Mouse (Mus musculus) lung, postnatal 36 days (tissue): ENCODE measurements around the gene Naxe.
A peak's percentile ranks its signal among the peaks of the same experiment; 100 is the strongest.

Source experiments
- DNase-seq: peaks from one replicate; pipeline ENCODE4 v3.0.0; 2022; ENCODE audit warnings: mixed read lengths

Naxe gene

DNA sequence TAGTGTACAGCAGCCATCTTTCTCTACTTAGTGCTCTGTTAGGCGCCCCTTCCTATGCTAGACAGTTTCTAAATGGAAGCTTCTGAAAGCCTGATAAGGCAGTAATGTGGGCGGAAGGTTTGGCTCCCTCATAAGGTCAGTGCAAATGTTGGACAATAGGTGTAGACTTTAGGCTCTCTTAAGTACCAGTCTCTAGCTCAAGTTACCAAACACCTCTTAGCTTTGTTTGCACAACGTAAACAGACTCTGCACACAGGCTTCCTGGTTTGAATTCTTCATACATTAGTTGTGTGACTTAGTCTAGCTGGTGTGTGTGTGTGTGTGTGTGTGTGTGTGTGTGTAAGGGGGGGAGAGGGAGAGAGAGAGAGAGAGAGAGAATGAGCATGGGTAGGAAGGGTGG, 8.8 kb downstream of the Naxe start:
- DNase-seq, result peak; percentile 76

DNA sequence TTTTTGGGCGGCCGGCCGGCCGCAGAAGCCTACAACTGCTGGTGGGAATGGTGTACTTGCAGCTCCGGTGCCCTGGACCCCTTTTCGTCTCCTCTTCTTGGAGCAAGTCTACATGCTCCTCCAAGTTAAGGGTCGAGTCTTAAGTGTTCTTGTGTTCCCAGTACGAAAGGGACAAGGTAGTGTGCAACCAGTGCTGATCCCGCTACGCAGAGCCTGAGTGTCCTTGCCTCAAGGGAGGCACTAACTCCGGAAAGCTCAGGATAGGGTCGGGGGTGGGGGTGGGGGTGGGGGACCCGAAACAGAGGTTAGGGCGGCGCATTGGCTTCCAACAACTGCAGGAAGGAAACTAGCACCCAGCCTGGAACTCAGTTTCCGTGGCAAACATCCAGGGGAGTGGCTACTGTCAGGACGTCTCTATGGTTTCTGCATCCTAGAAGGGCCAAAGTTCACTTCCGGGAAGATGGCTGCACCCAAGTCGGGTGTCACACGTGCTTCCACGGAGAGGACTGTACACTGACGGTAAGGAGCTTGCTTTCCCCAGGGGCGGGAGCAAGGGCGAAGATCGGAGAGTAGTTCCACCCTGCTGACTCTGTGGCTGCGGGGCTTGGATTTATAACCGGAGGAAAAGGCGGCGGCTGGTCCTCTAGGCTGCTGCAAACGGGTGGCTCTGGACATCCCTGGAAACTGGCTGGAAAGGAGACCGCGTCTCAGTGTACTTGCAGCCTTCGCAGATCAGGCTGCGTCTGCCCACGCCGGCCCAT, 15.5 kb downstream of the Naxe start, which contains the start of gene Gpatch4:
Gene Gpatch4, plus strand, starts transcription at position 448 of the 761 bp plus-strand sequence.
- DNase-seq, result peak; percentile 98

DNA sequence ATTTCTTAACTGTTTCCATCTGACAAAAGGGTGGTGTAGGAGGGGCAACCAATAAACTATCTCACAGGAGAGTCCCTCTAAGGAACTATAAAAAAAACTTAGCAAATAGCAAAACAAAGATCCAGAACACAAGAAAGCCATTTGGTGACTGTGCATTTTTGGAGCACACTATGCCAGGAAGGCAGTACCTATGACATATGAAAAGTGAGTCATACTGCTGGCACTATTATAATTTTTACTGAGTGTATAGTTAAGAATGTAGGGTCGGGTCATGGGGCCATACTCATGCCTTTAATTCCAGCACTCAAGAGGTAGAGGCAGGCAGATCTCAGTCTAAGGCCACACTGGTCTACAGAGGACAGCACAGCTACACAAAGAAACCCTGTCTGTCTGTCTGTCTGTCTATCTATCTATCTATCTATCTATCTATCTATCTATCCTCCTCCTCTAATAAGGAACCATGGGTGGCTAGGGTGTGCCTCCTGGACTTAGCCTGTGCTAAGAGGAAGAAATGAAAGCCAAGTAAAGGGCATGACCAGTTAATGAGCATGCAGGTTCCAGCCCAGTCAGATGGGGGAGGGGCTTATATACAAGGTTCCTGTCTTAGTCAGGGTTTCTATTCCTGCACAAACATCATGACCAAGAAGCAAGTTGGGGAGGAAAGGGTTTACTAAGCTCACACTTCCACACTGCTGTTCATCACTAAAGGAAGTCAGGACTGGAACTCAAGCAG, 22.6 kb downstream of the Naxe start:
- DNase-seq, result no peak

DNA sequence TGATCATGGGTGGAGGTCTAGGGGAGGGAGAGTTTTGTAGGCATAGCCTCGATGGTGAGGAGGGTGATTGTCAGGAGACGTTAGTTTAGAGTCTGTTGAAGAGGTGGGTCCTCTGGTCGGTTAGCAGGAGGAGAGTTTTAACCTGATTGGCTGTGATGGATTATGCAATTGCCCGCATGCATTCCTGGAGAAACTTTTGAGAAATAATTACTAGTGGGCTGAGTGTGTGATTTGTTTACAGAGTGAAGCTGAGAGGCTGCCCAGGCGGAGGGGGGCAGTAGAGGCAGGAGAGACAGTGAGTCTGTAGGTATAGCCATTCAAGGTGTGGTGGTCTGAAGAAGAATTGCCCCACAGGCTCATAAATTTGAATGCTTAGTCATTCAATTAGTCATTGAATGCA, 24.8 kb downstream of the Naxe start:
- DNase-seq, result peak; percentile 74

DNA sequence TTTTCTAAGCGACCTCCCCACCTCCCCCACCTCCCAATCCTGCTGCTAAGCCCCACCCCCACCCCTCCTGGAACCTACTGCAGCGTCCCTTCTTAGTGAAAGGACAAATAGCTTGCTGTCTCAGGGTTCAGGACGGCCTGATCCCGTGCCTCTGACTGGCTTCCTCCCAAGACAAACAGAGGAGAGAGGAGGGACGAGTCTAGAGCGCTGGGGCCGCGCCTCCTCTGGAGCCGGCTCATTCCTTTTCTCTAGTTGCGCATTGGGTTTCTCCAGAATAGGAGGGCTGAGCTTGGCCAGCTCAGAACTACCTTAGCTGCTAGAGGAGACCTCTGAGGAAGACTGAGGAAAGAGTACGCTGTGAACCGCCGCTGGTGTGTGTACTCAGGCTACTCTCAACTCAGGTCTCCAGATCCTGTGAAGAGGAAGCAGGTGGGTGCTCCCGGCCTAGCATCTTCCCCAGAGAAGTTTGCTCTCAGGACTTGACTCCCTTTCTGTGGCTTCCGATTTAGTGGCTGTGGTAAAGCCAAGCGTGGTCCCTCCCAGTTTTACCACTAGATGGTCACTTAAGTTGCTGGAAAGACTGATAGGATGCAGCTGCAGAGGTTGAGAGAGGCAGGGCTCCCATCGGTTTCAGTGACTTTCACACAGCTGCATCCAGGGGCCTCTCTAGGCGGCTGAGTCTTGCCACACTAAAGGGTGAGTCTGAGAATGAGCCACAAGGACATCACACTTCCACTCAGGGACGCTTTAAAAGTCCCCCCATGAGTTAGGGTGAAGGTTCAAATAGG, 27.5 kb downstream of the Naxe start:
- peak; percentile 87 for DNase-seq

DNA sequence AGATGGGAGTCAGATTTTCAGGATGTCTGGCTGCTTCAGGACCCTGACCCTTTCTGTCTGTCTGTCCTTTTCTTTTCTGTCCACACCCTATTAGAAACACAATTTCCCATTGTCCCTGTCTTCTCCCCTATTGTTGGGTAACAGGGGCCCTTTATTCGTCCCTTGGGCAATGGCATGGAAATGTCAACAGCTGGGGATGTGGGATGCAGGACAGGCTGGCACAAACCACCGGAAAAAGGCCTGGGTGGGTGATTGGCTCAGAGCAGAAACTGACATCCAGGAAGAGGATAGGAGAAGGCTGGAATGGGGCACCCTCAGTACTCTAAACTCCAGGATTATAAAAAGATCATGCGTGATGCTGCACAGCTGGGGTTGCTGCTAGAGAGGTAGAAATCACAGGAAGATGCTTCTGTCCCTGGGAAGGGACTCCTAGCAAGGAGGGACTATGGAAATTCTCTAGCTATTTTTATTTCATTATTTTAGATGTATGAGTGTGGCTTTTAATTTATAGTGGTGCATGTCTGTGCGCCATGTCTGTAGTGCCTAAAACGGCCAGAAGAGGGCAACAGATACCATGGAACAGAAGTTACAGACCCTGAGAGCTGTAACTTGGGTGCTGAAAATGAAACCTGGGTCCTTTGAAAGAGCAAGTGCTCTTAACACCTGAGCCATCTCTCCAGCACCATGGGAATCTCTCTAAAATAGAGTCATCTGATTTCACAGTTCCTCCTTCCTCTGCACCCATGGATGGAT, 30.7 kb downstream of the Naxe start, which contains the start of gene Hapln2:
Gene Hapln2, minus strand, starts transcription at position 150 of the 753 bp plus-strand sequence.
- DNase-seq, result peak; percentile 41

DNA sequence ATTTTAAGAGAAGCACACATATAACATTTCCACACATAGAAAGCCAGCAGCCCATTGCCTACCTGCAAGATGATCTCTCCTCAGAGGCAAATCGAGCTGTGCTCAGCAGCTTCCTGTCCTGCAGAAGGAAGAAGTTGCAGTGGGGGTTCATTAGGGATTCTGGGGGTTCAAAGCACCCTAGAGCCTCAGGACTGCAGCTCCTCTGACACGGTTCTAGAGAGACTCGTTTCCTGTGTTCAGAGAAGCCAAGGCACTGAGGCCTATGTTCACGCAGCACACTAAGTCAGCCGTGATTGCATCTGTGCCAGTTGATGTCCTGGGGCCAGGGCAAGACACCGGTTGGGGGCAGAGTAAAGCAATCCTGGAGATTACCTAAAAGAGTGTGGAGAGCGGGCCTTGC, 31.5 kb downstream of the Naxe start:
- no peak for DNase-seq

DNA sequence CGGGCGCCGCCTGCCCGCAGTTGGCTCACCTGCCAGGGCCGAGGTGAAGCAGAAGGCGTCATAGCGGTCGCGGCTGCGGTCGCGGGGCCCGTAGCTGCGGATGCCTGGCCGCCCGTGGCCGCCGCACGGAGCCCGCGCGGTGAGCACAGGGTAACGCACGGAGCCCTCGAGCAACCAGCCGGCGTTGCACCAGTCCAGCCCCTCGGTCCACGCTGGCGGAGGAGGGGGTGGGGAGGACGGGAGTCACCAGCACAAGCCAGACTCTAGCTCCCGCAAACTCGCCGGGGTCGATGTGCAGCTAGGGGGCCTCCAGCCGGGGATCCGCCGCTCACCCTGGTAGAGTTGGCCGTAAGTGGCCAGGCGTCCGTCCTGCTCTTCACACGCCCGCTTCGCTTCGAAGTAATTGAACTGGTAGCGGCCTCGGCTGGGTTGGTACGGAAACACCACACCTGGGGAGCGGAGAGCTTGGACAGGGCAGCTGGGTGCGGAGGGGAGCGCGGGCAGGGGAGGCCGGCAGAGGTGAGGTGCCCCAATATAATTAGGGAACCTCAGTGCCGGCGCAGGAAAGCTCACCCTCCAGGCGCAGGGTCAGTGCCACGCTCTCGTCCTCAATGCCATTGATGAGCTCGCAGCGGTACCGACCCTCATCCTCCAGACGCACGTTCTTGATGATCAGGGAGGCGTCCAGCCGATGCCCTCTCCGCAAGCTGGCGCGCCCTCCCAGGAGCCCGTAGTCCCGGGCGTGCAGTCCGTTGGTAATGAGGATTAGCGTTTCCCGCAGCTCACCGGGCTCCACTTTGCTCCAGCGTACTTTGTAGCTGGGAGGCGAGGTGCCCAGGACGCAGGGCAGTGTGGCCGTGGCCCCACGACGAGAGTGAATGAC, 34.9 kb downstream of the Naxe start:
- no peak for DNase-seq

DNA sequence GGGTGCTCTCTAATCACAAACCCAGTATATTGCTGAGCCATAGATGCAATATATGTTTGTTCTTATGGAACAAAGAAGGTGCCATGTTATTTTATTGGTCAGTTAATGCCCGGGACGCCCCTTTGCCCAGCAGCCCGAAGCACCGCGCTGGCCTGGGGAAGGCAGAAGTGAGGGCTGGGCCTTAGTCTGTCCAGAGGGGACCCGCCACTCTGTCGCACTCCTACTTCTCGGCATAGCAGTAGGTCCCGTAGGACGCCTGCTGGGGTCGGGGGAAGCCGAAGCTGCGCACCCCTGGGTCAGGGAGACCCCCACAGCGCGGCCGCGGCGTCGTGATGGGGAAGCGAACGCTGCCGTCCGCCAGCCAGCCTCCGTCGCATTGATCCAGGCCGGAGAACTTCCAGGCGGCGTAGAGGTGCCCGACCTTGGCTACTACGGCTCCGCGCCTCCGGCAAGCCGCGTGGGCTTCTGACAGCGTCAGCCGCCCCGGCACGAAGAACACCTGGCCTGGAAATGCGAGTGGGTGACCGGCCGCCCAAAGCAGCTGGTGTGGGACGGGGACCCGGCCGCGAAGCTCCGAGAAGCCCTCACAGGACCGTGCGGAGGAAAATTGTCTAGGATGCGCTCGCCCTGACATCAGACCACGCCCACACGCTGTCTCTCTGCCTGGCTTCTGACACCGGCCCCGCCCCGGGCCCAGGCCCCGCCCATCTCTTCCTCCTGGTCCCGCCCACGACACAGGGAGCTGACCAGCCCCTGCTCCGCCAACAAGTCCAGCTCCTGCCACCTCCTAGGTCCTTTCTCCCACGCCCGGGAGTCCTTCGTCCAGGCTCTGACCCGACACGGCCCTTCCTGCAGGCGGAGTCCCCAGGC, 35.7 kb downstream of the Naxe start:
- DNase-seq, result peak; percentile 98

DNA sequence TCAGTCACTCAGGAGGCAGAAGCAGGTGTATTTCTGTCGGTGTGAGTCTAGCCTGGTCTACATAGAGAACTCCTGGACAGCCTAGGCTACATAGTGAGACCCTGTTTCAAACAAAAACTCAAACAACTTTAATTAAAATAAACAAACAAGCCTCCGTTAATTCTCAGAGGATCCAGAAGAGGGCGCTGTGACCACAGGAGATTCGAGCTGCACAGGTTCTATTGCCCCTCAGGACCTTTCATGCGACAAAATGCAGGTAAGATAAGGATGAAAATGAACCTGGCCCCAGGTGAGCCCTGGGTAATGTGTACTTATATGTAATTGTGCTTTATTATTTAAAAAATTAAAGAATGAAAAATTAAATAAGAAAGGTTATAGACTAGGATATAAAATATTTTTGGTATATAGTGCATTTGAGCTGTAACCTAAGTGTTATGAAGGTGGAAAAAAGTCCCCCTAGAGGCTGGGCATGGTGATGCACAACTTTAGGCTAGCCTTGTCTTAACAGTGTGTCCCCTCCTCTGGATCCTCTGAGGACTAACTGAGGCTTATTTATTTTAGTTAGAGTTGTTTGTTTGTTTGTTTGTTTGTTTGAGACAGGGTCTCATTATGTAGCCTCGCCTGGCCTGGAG, 47.5 kb downstream of the Naxe start:
- peak; percentile 66 for DNase-seq
